Mouse (Mus musculus) limb, embryonic 10.5 days (tissue): ENCODE results near the gene Rab14. TPM values are rescaled to one million over a fixed set of nuclear protein-coding genes. Genes with fewer than 3 reads are reported as not detected.

Experiments used
- DNase-seq: peaks from one replicate; pipeline ENCODE4 v3.0.0-alpha.2; 2017; ENCODE audit warnings: low spot score
- H3K27ac ChIP-seq: fragments of 300-500 bp; sonication (generic); 2 replicates; pipeline ENCODE4 v1.5.1; 2016; ENCODE audit warnings: mild to moderate bottlenecking
- H3K27me3 ChIP-seq: fragments of 300-500 bp; sonication (generic); 2 replicates; pipeline ENCODE4 v1.6.1; 2016; ENCODE audit warnings: low read depth, mild to moderate bottlenecking; ENCODE audit not compliant: poor library complexity, severe bottlenecking
- H3K36me3 ChIP-seq: fragments of 300-500 bp; sonication (generic); 2 replicates; pipeline ENCODE4 v1.6.1; 2016; ENCODE audit warnings: mild to moderate bottlenecking, moderate library complexity
- H3K4me1 ChIP-seq: fragments of 300-500 bp; sonication (generic); 2 replicates; pipeline ENCODE4 v1.6.1; 2016
- H3K4me3 ChIP-seq: fragments of 300-500 bp; sonication (generic); 2 replicates; pipeline ENCODE4 v1.5.1; 2016; ENCODE audit warnings: mild to moderate bottlenecking, moderate library complexity
- H3K9me3 ChIP-seq: fragments of 300-500 bp; sonication (generic); replicated peaks from 2 replicates; pipeline ENCODE4 v1.6.1; 2016; ENCODE audit warnings: mild to moderate bottlenecking
- WGBS: fragments of 180-500 bp; shearing (Covaris S2); methylation state at CpG from one replicate; pipeline ENCODE4 v1.1.7; 2016; 5-methylcytosine and 5-hydroxymethylcytosine counted together
- polyA plus RNA-seq: library from polyadenylated mRNA; unstranded; fragments of >200 nt; fragmentation: Nextera tagmentation; extraction: Ambion mirVana; gene quantifications from 2 replicates; pipeline ENCODE4 v1.2.1, GENCODE M21; 2016

Rab14 gene
- polyA plus RNA-seq, 1 experiment from 2014 or later: 229 TPM

DNA sequence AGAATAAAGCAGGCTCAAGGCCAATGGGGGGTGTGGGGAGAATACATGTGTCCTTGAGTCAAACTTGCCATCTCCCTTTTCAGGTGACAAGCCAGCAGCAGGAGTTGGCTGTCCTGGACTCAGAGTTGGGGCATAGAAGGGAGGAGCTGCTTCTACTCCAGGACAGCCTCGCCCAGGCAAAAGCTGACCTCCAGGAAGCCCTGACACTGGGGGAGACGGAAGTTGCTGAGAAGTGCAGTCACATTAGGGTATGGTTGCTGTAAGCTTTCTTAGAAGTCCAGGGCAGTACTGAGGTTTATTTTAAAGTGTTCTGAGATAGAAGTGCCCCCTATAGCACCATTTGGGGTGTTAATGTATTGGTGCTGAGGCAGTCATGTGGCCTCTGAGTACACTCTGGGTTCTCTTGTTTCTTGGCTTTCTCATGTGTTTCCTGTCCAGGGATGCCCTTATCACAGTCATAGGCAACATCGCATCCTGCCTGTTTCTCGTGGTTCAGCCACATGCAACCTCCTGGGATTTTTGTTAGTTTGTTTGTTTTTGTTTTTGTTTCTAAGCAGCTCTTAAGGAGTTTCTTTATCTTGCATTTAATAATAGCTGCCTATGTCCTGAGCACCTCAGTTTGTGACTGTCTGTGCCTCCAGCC, 39.0 kb downstream of the Rab14 start:
- H3K4me1 ChIP-seq: no peaks in the 10 kb centered on the region
- peaks cover 92% of the 10 kb centered on the region for H3K36me3 ChIP-seq
- H3K4me3 ChIP-seq: no peak overlapping the region
- 92% methylated on average over 4 of the region's 4 CpGs for WGBS
- no peak overlapping the region for H3K27ac ChIP-seq
- DNase-seq: no peak
- no peaks in the 10 kb centered on the region for H3K27me3 ChIP-seq
- no peaks in the 10 kb centered on the region for H3K9me3 ChIP-seq

DNA sequence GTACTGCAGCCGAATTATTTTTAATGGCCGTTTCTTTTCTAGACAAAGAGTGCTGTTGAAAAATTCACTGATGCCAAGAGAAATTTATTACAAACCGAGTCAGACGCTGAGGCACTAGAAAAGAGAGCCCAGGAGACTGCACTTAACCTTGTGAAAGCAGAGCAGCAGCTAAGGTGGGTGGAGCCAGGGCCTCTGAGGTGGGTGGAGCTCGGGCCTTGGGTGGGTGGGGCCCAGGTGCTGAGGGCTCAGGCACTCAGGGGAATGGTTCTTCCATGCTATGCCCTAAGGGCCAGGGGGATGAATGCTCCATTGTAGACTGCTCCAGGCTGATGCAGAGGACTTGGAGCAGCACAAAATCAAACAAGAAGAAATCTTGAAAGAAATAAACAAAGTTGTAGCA, 40.7 kb downstream of the Rab14 start:
- Histone ChIP-seq H3K27ac (no peak overlapping the region), H3K4me1 (no peaks in the 10 kb centered on the region), H3K4me3 (no peak overlapping the region), H3K36me3 (peaks cover 92% of the 10 kb centered on the region), H3K9me3 (no peaks in the 10 kb centered on the region), H3K27me3 (no peaks in the 10 kb centered on the region)
- DNase-seq: no peak
- 55% methylated on average over 5 of the region's 5 CpGs for WGBS

DNA sequence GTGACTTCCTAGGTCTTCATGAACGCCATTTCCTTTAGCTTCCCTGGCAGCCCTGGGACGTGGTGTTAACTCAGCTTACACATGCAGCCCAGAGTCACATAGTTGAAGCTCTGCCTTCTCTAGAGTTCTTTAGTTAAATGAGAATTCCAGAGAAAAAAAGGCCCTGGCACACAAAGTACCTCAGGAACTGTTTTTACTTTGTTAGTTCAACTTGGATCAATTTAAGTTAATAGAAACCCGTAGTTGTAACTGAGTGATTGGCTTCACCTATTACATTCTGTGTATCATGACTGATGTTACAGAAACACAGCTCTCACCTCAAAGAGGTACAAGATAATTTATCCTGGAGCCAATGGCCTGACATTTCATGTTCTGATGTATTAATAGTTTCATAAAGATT, 42.6 kb downstream of the Rab14 start:
- Histone ChIP-seq H3K4me1 (no peaks in the 10 kb centered on the region), H3K27ac (no peak overlapping the region), H3K36me3 (peaks cover 93% of the 10 kb centered on the region), H3K9me3 (no peaks in the 10 kb centered on the region), H3K4me3 (no peak overlapping the region), H3K27me3 (no peaks in the 10 kb centered on the region)
- DNase-seq: no peak
- WGBS: 90% methylated on average over 3 of the region's 3 CpGs

DNA sequence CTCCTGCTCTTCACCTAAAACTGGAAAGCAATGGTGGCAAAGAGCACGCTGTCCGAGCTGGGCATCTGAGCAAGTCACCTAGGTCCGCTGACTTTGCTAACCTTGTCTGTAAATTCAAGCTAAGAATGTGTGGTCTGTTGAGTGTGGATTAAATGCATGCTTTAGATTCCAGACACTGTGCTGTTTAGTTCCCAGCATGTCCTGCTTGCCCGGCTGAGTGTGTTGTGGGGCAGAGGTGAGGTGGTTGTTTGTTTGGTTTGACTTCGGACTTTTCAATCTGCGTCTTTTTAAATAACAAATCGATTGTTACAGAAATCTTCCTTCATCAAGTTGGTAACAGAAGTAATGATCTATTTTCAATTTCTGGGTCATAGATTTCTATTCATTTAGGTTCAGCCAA, 43.1 kb downstream of the Rab14 start:
- no peaks in the 10 kb centered on the region for H3K9me3 ChIP-seq
- DNase-seq: no peak
- H3K4me1 ChIP-seq: no peaks in the 10 kb centered on the region
- WGBS: 92% methylated on average over 7 of the region's 7 CpGs
- no peaks in the 10 kb centered on the region for H3K27me3 ChIP-seq
- H3K27ac ChIP-seq: no peak overlapping the region
- H3K36me3 ChIP-seq: peaks cover 93% of the 10 kb centered on the region
- H3K4me3 ChIP-seq: no peak overlapping the region

DNA sequence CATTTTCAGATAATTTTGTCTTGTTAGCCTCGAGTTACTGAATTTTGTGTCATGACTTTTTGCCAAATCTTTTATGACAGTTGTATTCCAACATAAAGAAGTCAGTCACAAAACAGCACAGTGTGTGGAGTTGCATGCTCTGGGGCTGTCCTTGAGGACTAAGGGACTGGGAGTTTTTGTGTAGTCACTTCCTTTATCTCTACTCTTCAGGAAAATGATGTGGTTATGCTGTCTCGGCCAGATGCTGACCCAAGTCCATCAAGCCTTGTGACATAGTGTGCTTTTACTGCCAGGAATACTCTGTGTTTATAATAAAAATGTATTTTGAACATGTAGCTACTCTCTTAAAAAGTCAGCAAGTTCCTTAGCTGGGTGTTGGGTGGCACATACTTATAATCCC, 43.9 kb downstream of the Rab14 start:
- 88% methylated on average over 2 of the region's 2 CpGs for WGBS
- Histone ChIP-seq H3K4me1 (no peaks in the 10 kb centered on the region), H3K4me3 (no peak overlapping the region), H3K36me3 (peaks cover 94% of the 10 kb centered on the region), H3K9me3 (no peaks in the 10 kb centered on the region), H3K27ac (no peak overlapping the region), H3K27me3 (no peaks in the 10 kb centered on the region)
- DNase-seq: no peak

DNA sequence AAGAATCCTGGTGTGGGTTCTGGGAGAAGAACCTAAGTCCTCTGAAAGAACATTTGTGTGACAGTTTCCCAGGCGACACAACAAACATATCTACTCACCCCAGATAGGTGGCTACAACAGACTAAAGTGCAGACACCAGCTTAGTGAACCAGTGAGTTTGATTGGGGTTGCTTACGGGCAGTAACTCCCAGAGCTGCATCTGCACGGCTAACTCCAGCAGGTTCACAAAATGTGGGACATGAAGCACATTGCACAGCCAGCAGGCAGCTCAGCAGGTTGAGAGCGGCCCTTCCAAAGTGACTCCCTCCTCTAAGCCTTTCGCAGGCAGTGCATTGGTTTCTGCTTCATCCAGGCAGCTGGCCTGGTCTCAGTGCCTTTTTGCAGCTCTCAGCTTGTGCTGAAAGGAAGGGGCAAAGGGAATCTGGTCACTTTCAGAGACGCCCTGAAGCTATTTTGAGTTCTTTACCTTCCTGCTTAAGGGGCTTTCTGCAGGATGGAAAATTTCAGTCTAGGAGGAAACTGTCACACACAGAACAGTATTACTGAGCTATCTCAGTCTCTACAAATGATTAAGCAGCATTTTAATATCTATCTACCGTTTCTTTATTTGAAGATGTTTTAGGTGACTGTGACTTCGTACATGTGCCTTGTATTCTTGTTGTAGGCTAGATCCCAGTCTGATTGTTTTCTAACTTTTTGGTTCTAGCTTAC, 46.9 kb downstream of the Rab14 start:
- DNase-seq: no peak
- WGBS: 88% methylated on average over 8 of the region's 8 CpGs
- Histone ChIP-seq H3K9me3 (no peaks in the 10 kb centered on the region), H3K4me3 (no peak overlapping the region), H3K27ac (no peak overlapping the region), H3K4me1 (no peaks in the 10 kb centered on the region), H3K27me3 (no peaks in the 10 kb centered on the region), H3K36me3 (peaks cover 100% of the 10 kb centered on the region)

DNA sequence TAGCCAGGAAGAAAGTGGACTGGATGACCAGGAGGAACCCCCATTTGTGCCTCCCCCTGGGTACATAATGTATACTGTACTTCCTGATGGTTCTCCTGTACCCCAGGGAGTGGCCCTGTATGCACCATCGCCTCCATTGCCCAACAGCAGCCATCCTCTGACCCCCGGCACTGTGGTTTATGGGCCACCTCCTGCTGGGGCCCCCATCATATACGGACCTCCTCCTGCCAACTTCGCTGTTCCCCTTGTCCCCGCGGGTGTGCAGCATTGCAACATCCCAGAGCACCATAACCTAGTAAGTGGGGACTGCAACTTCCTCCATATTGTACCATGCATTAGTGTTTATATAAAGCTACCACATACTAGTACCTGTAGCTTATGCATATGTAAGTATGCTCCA, 47.7 kb downstream of the Rab14 start:
- Histone ChIP-seq H3K27ac (no peak overlapping the region), H3K4me3 (no peak overlapping the region), H3K4me1 (no peaks in the 10 kb centered on the region), H3K36me3 (peaks cover 100% of the 10 kb centered on the region), H3K27me3 (no peaks in the 10 kb centered on the region), H3K9me3 (no peaks in the 10 kb centered on the region)
- WGBS: 96% methylated on average over 6 of the region's 6 CpGs
- no peak for DNase-seq

DNA sequence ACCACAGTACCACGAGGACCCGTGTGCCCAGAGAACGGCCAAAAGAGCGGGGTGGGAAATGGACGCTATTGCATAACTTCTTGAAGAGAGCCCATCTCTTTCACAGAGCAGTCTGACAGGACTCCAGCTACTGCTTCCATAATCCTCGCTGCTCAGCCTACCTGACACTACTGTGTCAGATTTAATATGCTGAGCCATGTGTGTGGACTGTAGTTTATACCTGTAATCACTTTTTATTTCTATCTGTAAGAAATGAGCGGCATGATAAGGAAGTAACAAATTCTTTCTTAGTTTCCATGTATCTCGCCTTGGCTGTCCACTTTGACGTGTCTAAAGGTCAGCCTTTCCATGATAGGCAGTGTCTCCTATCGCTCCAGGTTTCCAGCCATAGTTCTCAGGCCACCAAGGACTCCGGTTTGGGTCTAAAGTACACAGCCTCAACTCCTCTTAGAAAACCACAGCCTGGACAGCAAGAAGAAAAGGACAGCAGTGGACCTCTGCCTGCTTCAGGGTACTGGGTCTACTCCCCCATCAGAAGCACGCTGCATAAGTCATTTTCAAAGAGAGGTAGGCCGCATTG, 49.5 kb downstream of the Rab14 start:
- Histone ChIP-seq H3K4me1 (no peaks in the 10 kb centered on the region), H3K27ac (no peak overlapping the region), H3K4me3 (no peak overlapping the region), H3K36me3 (peaks cover 100% of the 10 kb centered on the region), H3K9me3 (no peaks in the 10 kb centered on the region), H3K27me3 (no peaks in the 10 kb centered on the region)
- 96% methylated on average over 13 of the region's 13 CpGs for WGBS
- DNase-seq: no peak

DNA sequence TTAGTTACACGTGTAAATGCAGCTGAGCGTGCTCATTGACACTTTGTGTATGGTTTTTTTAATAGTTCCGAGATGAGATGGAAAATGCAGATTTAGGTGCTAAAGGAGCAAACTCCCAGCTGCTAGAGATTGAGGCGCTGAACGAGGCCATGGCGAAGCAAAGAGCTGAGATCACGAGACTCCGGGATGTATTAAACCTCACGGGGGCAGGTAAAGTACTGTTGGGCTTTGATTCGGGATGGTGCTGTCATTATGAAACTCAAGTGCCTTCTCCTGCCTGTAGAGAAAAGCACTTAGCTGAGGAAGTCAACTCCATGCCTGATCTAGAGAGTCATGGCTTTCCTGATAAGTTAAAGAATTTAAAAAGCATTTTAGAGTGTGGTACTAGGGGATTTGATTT, 52.1 kb downstream of the Rab14 start:
- Histone ChIP-seq H3K36me3 (peaks cover 100% of the 10 kb centered on the region), H3K4me1 (no peaks in the 10 kb centered on the region)

DNA sequence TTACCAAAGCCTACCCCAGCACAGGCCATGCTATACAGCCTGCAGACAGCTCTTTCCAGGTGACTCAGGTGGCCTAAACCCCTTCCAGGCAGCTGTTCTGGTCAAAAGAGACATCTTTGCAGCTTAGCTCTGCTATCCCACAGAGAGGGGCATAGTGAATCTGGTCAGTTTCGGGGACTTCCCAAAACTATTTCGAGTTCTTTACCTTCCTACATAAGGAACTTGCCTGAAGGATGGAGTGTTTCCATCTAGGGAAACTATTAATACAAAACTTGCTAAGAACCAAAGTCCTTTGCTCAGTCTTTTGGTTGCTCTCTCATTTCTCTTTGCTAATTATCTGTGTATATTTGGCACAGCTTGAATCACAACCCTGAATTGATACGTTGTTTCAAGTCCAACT, 59.2 kb downstream of the Rab14 start:
- Histone ChIP-seq H3K36me3 (peaks cover 99% of the 10 kb centered on the region), H3K27me3 (no peaks in the 10 kb centered on the region), H3K4me3 (no peak overlapping the region), H3K9me3 (no peaks in the 10 kb centered on the region), H3K4me1 (no peaks in the 10 kb centered on the region), H3K27ac (no peak overlapping the region)
- 92% methylated on average over 3 of the region's 3 CpGs for WGBS
- DNase-seq: no peak

More for the DNA sequence above, 52.1 kb downstream of the Rab14 start:
- no peak for DNase-seq
- Histone ChIP-seq H3K9me3 (no peaks in the 10 kb centered on the region), H3K27me3 (no peaks in the 10 kb centered on the region), H3K4me3 (no peak overlapping the region), H3K27ac (no peak overlapping the region)
- WGBS: 94% methylated on average over 10 of the region's 10 CpGs

DNA sequence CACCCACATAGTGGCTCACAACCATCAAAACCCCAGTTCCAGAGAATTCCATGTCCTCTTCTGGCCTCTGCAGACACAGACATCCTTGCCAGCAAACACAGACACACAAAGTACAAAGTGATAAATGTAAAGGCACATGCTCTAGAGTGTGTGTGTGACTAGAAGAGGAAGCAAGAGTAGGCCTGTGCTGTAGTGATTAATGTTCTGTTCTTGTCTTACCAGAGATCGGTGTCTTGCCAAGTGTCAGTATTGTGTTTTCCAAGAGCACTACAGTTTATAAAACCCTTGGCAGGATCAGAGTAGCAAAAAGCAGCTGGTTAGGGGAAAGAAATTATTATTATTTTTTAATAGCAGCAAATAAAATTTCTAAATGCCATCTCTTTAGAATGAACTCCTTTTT, 62.3 kb downstream of the Rab14 start:
- Histone ChIP-seq H3K4me1 (no peaks in the 10 kb centered on the region), H3K9me3 (no peaks in the 10 kb centered on the region), H3K27ac (no peak overlapping the region), H3K27me3 (no peaks in the 10 kb centered on the region), H3K36me3 (peaks cover 93% of the 10 kb centered on the region), H3K4me3 (no peak overlapping the region)
- DNase-seq: no peak
- 96% methylated on average over 1 of the region's 1 CpGs for WGBS

DNA sequence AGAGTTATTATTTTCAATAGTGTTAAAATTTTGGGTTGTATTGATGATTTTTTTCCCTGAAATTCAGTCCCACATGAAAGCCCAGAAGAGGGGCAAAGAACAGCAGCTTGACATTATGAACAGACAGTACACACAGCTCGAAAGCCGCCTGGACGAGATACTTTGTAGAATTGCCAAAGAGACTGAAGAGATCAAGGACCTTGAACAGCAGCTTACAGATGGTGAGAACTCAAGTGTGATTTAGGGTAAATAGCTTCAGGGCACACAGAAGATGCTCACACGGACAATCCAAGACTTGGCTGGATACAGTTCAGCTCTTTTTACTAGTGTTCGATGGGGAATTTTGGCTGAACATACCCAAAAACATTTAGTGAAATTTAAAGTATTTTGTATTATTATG, 67.0 kb downstream of the Rab14 start:
- Histone ChIP-seq H3K27me3 (no peaks in the 10 kb centered on the region), H3K9me3 (no peaks in the 10 kb centered on the region), H3K4me1 (peaks cover 12% of the 10 kb centered on the region), H3K4me3 (no peak overlapping the region), H3K27ac (no peak overlapping the region), H3K36me3 (peaks cover 50% of the 10 kb centered on the region)
- 80% methylated on average over 5 of the region's 5 CpGs for WGBS
- DNase-seq: no peak

DNA sequence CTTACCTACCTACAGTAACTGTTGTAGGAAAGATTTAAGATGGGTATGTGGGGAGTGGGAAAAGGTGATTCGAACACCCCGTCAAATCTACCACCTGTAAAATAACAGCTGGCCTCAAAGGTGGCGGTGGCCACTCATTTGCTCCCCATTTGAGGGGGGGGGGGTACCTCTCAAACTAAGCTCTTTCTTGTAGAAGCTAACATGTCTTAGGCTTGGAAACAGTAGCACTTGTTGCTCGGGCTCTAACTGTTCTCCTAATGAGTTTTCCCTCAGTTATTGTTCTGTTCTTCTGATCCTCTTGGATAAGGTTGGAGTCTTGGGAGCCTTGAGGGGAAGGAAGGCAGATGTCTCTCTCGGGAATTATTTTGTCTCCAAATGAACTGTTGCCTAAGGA, 68.3 kb downstream of the Rab14 start:
- Histone ChIP-seq H3K36me3 (peaks cover 46% of the 10 kb centered on the region), H3K4me1 (peaks cover 12% of the 10 kb centered on the region), H3K27me3 (no peaks in the 10 kb centered on the region), H3K9me3 (no peaks in the 10 kb centered on the region), H3K27ac (peak overlapping the region; percentile 89), H3K4me3 (peak overlapping the region; percentile 60)
- WGBS: 13% methylated on average over 5 of the region's 5 CpGs
- peak; percentile 34 for DNase-seq
